Mouse (Mus musculus) embryonic facial prominence, embryonic 10.5 days (tissue): Measurements from ENCODE around the gene Vim. TPM values are rescaled to one million over a fixed set of nuclear protein-coding genes. Genes with fewer than 3 reads are reported as not detected.

Experiments
- DNase-seq: peaks from one replicate; pipeline ENCODE4 v3.0.0-alpha.2; 2017; ENCODE audit warnings: low spot score
- H3K27ac ChIP-seq: fragments of 300-500 bp; sonication (generic); replicated peaks from 2 replicates; pipeline ENCODE4 v1.5.1; 2016; ENCODE audit warnings: mild to moderate bottlenecking
- H3K27me3 ChIP-seq: fragments of 300-500 bp; sonication (generic); replicated peaks from 2 replicates; pipeline ENCODE4 v1.6.1; 2016; ENCODE audit warnings: low read depth, mild to moderate bottlenecking; ENCODE audit not compliant: poor library complexity, severe bottlenecking
- H3K36me3 ChIP-seq: fragments of 300-500 bp; sonication (generic); replicated peaks from 2 replicates; pipeline ENCODE4 v1.6.1; 2016; ENCODE audit warnings: mild to moderate bottlenecking, moderate library complexity
- H3K4me1 ChIP-seq: fragments of 300-500 bp; sonication (generic); 2 replicates; pipeline ENCODE4 v1.6.1; 2016
- H3K4me3 ChIP-seq: fragments of 300-500 bp; sonication (generic); 2 replicates; pipeline ENCODE4 v1.5.1; 2016; ENCODE audit warnings: mild to moderate bottlenecking, moderate library complexity
- H3K9me3 ChIP-seq: fragments of 300-500 bp; sonication (generic); 2 replicates; pipeline ENCODE4 v1.6.1; 2016; ENCODE audit warnings: mild to moderate bottlenecking
- WGBS: fragments of 180-500 bp; shearing (Covaris S2); methylation state at CpG from one replicate; pipeline ENCODE4 v1.1.7; 2016; 5-methylcytosine and 5-hydroxymethylcytosine counted together
- polyA plus RNA-seq: library from polyadenylated mRNA; unstranded; fragments of >200 nt; fragmentation: Nextera tagmentation; extraction: Ambion mirVana; gene quantifications from 2 replicates; pipeline ENCODE4 v1.2.1, GENCODE M21; 2016

Vim gene
- polyA plus RNA-seq, result 433 and 466 TPM in 2 replicates

DNA sequence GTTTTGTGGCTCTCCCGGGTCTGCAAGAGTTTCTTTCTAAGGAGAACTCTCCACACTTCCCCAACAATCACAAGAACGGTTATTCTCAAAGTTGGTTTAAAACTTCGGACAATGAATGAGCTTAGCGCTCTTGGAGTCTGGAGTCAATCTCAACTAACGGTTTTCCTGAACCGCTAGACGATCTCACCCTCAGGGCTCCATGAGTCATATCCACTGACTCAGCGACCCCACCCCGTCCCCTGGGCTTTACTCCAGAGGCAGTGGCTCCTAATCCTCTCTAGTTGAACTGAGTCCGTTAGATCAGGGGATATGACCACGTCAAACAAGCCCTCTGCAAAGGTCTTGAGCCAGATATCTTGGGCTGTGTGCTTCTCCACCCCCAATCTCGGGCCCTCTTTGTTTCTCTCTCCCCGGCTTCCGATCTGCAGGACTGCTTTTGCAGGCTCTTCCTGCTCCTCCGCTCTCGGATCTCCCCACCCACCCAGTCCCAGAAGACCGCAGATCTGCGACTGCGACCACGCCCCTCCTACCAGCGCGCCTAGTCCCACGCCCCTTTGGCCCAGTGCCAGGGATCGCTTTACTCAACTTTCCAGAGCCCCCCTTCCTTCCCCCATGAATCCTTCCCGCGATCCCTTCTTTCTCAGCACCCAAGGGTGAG is at the start of gene Vim:
Gene Vim (plus strand): TSS at position 520 of the 658 bp plus-strand sequence.
- Histone ChIP-seq H3K9me3 (no peaks in the 10 kb centered on the region), H3K36me3 (peaks cover 24% of the 10 kb centered on the region), H3K27me3 (peaks cover 12% of the 10 kb centered on the region; the same call in 1 of the 2 replicates), H3K4me1 (peaks cover 31% of the 10 kb centered on the region), H3K4me3 (peak within 1 kb of the TSS; percentile 83), H3K27ac (peak within 1 kb of the TSS; percentile 94)
- under 1% methylated on average over 26 of the region's 26 CpGs for WGBS
- DNase-seq, result peak; percentile 93

DNA sequence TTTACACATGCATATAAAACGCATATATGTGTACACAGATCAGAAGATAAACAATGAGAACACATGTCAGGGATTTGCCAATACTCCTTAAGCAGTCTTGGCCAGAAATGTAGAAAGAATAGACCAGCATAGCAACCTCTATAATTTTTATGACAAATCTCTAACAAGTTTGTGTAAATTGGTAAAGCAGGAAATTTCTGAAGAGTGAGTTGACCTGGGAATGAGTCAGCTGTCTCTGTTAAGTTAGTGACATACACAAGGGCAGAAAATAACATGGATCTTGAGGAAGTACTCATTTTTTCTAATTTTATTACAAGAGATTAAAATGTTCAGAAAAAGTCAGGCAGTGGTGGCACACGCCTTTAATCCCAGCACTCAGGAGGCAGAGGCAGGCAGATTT is 47.5 kb upstream of the Vim start:
- 94% methylated on average over 2 of the region's 2 CpGs for WGBS

DNA sequence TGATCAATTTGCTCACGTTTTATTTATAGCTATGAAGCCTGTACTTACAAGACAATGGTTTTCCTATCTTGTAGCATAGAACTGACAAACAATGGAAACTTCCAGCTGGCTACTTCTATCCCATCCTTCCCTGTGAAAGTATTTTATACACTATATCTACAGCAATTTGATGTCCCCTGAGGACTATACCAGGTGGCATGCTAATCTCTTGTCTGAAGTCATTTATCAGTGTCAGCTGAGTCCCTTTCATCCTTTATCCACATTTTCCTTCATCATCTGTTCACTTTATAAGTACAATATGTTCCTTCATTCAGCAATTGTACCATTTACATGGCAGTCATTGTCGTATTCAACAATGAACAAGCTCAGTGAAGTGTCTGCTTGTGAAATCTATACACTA is 46.6 kb upstream of the Vim start:
- no peaks in the 10 kb centered on the region for H3K36me3 ChIP-seq
- DNase-seq, result no peak
- no peaks in the 10 kb centered on the region for H3K9me3 ChIP-seq
- H3K27me3 ChIP-seq, result no peaks in the 10 kb centered on the region
- H3K27ac ChIP-seq, result no peak overlapping the region
- 0 out of 2 replicates have a peak, but pooled peaks cover 4% of the 10 kb centered on the region for H3K4me1 ChIP-seq
- H3K4me3 ChIP-seq, result no peak overlapping the region
- WGBS, result 65% methylated on average over 2 of the region's 2 CpGs

More for the DNA sequence above, 47.5 kb upstream of the Vim start:
- no peaks in the 10 kb centered on the region for H3K36me3 ChIP-seq
- H3K4me3 ChIP-seq, result no peak overlapping the region
- DNase-seq, result no peak
- no peaks in the 10 kb centered on the region for H3K27me3 ChIP-seq
- H3K27ac ChIP-seq, result no peak overlapping the region
- no peaks in the 10 kb centered on the region for H3K9me3 ChIP-seq
- H3K4me1 ChIP-seq, result 0 out of 2 replicates have a peak, but pooled peaks cover 4% of the 10 kb centered on the region

DNA sequence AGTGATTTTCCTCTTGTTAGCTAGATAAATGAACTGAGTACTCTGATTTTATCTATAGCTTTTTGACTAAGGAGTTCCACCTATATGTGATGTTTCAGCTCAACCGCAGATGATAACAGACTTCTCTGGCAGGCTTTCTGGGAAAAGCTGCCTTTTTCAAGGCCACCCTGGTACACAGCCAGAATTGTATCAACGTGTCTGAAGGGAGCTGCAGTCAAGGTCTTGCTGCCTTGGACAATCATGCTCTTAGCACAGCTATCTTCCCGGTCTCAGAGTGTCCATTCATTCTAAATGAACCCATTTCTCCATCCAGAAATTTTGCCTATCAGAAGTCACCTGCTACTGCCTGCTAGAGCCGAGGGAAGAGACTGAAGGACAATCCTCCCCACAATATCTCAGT is 46.2 kb upstream of the Vim start:
- WGBS, result 82% methylated on average over 4 of the region's 4 CpGs

DNA sequence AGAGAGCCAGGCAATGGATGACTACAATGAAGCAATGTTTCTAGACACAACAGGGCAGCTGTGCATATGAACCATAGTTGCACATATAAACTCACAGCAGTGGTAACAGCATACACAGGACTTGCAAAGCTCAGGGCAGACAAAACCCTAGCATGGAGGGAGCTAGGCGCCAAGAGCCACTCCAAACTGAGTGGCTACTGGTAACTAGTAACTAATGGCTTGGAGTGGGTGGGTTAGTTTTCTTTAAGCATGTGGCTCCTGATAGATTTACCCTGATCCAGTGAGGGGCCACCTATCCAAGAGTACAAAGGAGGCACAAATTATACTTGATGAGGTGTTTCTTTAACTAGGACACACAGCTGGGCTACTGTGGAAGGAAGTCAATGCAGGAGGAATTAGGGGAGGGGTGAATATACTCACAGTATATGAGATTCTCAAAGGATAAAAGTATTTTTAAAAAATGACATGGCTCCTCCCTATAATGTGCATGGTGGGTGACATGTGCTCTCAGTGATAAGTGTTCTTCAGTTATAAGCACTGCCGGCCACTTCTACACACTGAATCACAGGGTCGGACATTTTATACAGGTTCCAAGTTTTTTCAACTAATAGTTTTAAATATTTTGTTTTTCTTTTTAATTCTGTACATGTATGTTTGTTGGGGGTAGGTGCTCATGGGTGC is 44.3 kb upstream of the Vim start:
- H3K27ac ChIP-seq, result no peak overlapping the region
- 96% methylated on average over 3 of the region's 3 CpGs for WGBS
- H3K27me3 ChIP-seq, result no peaks in the 10 kb centered on the region
- no peak overlapping the region for H3K4me3 ChIP-seq
- DNase-seq, result no peak
- H3K36me3 ChIP-seq, result no peaks in the 10 kb centered on the region
- H3K4me1 ChIP-seq, result no peaks in the 10 kb centered on the region
- no peaks in the 10 kb centered on the region for H3K9me3 ChIP-seq

More for the DNA sequence above, 46.2 kb upstream of the Vim start:
- no peak overlapping the region for H3K27ac ChIP-seq
- no peaks in the 10 kb centered on the region for H3K9me3 ChIP-seq
- no peaks in the 10 kb centered on the region for H3K36me3 ChIP-seq
- H3K4me1 ChIP-seq, result 0 out of 2 replicates have a peak, but pooled peaks cover 4% of the 10 kb centered on the region
- no peak overlapping the region for H3K4me3 ChIP-seq
- H3K27me3 ChIP-seq, result no peaks in the 10 kb centered on the region
- no peak for DNase-seq

DNA sequence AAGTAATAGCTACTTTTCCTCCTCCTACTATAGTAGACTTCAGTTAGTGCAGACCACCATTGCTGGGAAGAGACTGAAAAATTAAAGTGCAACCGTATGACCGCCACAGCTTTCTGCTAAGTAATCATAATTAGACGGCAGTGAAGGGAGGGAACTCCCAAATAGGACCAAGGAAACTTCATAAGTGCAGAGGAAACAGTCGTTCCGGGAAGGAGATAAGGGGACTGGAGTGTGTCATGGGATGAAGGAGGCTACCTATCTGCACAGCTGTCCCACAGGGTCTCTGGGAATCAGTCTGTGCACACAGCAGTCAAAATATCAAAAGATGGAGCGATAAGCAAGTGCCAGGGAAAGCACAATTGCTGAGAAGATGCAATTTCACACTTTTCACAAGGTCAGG is 43.1 kb upstream of the Vim start:
- no peaks in the 10 kb centered on the region for H3K9me3 ChIP-seq
- H3K27ac ChIP-seq, result no peak overlapping the region
- no peaks in the 10 kb centered on the region for H3K27me3 ChIP-seq
- H3K36me3 ChIP-seq, result no peaks in the 10 kb centered on the region
- H3K4me3 ChIP-seq, result no peak overlapping the region
- peaks cover 4% of the 10 kb centered on the region; the same call in 1 of the 2 replicates for H3K4me1 ChIP-seq
- no peak for DNase-seq
- WGBS, result 89% methylated on average over 6 of the region's 6 CpGs

DNA sequence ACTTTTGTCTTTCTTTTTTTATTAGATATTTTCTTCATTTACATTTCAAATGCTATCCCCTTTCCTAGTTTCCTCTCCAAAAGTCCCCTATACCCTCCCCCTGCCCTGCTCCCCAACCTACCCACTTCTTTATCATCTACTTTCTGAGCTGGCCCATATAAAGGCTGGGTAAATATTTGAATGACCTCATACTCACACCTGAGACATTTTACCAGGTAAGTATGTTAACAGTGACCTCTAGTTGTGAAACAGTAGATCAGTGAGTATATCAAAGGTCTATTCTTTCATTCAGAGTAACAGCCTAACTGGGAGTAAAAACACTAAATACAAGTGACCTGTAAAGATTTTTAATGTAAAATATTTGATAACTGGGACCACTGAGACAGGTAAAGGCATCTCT is 37.0 kb upstream of the Vim start:
- no peaks in the 10 kb centered on the region for H3K27me3 ChIP-seq
- no peaks in the 10 kb centered on the region for H3K9me3 ChIP-seq
- DNase-seq, result no peak
- no peak overlapping the region for H3K27ac ChIP-seq
- peaks cover 4% of the 10 kb centered on the region; the same call in 1 of the 2 replicates for H3K4me1 ChIP-seq
- no peaks in the 10 kb centered on the region for H3K36me3 ChIP-seq
- H3K4me3 ChIP-seq, result no peak overlapping the region

DNA sequence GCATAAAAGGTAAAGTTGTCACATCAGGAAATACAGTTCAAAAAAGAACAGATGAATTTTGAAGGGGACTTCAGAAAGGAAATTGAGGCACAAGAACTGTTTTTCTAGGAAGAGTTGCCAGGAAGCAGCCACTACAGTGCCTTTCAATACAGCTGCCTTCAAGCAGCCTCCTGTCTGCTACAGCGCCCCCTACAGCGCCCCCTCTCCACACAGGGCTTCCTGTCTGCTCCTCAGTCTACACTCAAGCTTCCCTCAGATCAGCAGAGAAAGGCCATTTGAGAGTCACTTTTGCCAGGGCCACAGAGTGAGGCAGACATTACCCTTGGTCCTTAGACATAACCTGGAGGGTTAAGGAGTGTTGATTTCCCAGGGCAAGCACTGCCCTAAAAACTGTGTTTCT is 36.0 kb upstream of the Vim start:
- Histone ChIP-seq H3K4me1 (peaks cover 4% of the 10 kb centered on the region; the same call in 1 of the 2 replicates), H3K36me3 (no peaks in the 10 kb centered on the region), H3K9me3 (no peaks in the 10 kb centered on the region), H3K27ac (no peak overlapping the region), H3K4me3 (no peak overlapping the region), H3K27me3 (no peaks in the 10 kb centered on the region)
- WGBS, result 13% methylated on average over 2 of the region's 2 CpGs
- peak; percentile 17 for DNase-seq

DNA sequence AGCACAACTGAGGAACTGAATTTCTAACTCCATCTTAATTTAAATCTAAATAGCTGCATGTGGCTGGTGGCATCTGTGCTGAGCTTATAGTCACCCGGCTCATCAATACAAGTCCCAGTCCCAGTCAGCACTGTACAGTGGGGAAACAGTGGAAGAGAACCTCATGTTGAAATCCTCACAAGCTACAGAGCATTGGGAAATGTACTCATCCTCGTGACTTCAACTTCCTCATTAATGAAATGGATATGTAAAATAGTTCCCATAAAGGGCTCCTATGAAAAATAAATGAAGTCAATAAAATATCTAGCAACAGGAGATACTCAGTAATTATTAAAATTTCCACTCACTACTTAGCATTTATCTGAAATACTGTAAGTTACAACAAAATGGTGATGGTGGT is 35.5 kb upstream of the Vim start:
- H3K9me3 ChIP-seq, result no peaks in the 10 kb centered on the region
- H3K27me3 ChIP-seq, result no peaks in the 10 kb centered on the region
- H3K4me1 ChIP-seq, result peaks cover 7% of the 10 kb centered on the region; the same call in 1 of the 2 replicates
- no peak overlapping the region for H3K4me3 ChIP-seq
- no peak for DNase-seq
- WGBS, result 83% methylated on average over 2 of the region's 2 CpGs
- no peak overlapping the region for H3K27ac ChIP-seq
- no peaks in the 10 kb centered on the region for H3K36me3 ChIP-seq

DNA sequence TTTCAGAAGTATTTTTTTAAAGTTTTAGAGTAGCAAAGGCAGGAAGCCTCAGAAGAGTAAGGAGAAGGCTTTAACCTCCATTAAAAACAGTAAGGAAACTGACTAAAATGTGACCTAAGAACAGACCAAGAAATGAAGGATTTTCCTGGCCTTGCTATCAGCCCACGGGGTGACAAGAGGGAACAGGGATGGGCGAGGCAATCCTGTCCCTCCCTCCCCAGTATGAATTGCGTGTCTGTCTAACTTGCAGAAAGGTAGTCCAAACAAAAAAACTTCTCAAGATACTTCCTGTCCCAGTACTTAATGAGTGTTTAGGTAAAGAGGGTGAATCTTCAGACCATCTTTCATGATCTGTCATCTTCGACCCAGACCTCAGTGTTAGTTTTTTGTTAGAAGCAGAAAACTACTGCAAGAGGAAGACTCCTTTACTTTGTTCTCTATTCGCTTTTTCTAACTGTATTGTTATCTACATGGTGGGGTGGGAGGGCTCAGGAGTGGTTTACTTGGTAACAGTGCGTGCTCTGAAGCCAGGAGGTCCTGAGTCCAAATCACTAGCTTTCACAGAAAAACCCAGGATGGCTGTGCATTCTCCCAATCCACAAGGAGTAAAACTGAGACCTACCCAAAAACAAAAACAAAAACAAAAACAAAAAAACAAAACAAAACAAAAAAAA is 34.9 kb upstream of the Vim start:
- H3K9me3 ChIP-seq, result no peaks in the 10 kb centered on the region
- no peak overlapping the region for H3K27ac ChIP-seq
- peaks cover 11% of the 10 kb centered on the region for H3K4me1 ChIP-seq
- 69% methylated on average over 6 of the region's 6 CpGs for WGBS
- H3K4me3 ChIP-seq, result no peak overlapping the region
- no peaks in the 10 kb centered on the region for H3K27me3 ChIP-seq
- H3K36me3 ChIP-seq, result no peaks in the 10 kb centered on the region
- no peak for DNase-seq

DNA sequence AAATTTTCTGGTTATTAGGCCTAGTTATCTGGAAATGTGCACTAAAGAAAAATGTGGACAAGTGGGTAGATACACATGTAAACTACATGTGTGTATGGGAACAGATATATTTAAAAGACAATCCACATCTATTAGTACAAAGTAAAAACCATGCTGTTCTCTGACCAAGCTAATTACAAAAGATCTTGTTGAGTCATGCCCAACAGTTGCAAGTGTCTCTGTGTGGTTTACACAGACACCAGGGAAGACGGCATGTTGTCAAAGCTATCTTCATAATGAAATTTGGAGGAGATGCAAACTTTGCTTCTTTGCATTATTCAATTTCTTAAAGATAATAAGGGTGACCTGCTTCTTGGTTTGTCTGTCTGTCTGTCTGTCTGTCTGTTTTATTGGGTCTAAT is 33.9 kb upstream of the Vim start:
- DNase-seq, result no peak
- Histone ChIP-seq H3K9me3 (no peaks in the 10 kb centered on the region), H3K36me3 (no peaks in the 10 kb centered on the region), H3K4me3 (no peak overlapping the region), H3K4me1 (peaks cover 19% of the 10 kb centered on the region), H3K27me3 (no peaks in the 10 kb centered on the region), H3K27ac (no peak overlapping the region)
- WGBS, result 89% methylated on average over 1 of the region's 1 CpGs

DNA sequence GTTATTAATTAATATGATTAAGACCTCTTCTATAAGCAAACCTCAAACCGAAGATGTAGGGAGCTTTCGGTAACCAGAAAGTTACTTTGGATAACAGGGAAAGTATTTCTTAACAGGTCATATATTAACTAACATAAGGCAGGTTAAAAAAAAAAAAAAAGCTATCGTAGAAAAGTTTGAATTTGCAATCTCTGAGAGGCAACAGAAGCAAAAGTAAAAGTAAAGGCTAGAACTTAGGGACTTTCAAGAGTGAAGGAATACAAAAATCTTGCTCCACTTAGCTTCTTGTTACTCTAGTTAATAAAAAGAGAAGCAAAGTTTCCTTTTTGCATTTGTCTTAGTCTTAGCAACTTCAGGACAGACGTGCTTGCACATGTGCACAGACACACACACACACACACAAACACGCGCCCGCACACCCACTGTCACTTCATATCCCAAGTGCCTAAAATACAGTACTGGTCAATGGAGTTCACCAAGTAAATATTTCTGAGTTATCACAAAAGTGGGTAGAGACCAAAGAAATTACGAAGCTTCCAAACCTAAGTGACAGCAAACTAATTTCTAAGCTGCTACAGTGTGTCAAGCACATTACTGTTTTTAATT is 30.1 kb upstream of the Vim start:
- Histone ChIP-seq H3K27ac (peak overlapping the region; percentile 97), H3K9me3 (no peaks in the 10 kb centered on the region), H3K4me1 (peaks cover 21% of the 10 kb centered on the region), H3K4me3 (peak overlapping the region; percentile 72), H3K27me3 (no peaks in the 10 kb centered on the region), H3K36me3 (no peaks in the 10 kb centered on the region)
- peak; percentile 19 for DNase-seq
- 68% methylated on average over 8 of the region's 8 CpGs for WGBS
